Mouse (Mus musculus) C2C12 (cell line): ENCODE measurements around the gene Fbxo41. TPM values are rescaled to one million over a fixed set of nuclear protein-coding genes. Genes with fewer than 3 reads are reported as not detected.
A peak's percentile ranks its signal among the peaks of the same experiment; 100 is the strongest.

Source experiments
- H3K27me3 ChIP-seq: one replicate; pipeline ENCODE4 v1.6.1; 2011; ENCODE audit not compliant: control insufficient read depth, insufficient read depth, insufficient read length
- H3K36me3 ChIP-seq: one replicate; pipeline ENCODE4 v1.6.1; 2011; ENCODE audit not compliant: control insufficient read depth, insufficient read depth
- H3K4me3 ChIP-seq: one replicate; pipeline ENCODE4 v1.5.1; 2011; ENCODE audit warnings: mild to moderate bottlenecking, control low read depth; ENCODE audit not compliant: poor library complexity, insufficient read depth, severe bottlenecking
- H3K79me2 ChIP-seq: one replicate; pipeline ENCODE4 v1.6.1; 2011; ENCODE audit not compliant: control insufficient read depth, insufficient read depth
- H3K79me3 ChIP-seq: one replicate; pipeline ENCODE4 v1.6.1; 2011; ENCODE audit warnings: low read depth, control low read depth
- H3ac ChIP-seq: one replicate; pipeline ENCODE3; 2011; ENCODE audit warnings: low read depth; ENCODE audit not compliant: control insufficient read depth, insufficient read length
- CEBPB ChIP-seq: IDR thresholded peaks from one replicate; pipeline ENCODE4 v1.6.1; 2011; ENCODE audit warnings: low read depth, mild to moderate bottlenecking, control low read depth, moderate library complexity
- CTCF ChIP-seq: IDR thresholded peaks from one replicate; pipeline ENCODE4 v1.5.1; 2011; ENCODE audit not compliant: control insufficient read depth, insufficient read depth, insufficient read length
- FOSL1 ChIP-seq: IDR thresholded peaks from one replicate; pipeline ENCODE4 v1.8.0; 2011; ENCODE audit warnings: mild to moderate bottlenecking, low read length; ENCODE audit not compliant: poor library complexity, insufficient read depth, severe bottlenecking
- MAX ChIP-seq: IDR thresholded peaks from one replicate; pipeline ENCODE4 v1.6.1; 2011; ENCODE audit warnings: mild to moderate bottlenecking, control low read depth
- MYOD1 ChIP-seq: IDR thresholded peaks from one replicate; pipeline ENCODE4 v1.6.1; 2011; ENCODE audit warnings: low read depth; ENCODE audit not compliant: control insufficient read depth, insufficient read length
- MYOG ChIP-seq: IDR thresholded peaks from one replicate; pipeline ENCODE4 v1.6.1; 2011; ENCODE audit not compliant: control insufficient read depth, insufficient read length; ENCODE audit errors: extremely low read depth
- USF1 ChIP-seq: IDR thresholded peaks from one replicate; pipeline ENCODE4 v1.6.1; 2011; ENCODE audit warnings: low read depth, mild to moderate bottlenecking, control low read depth, moderate library complexity
- polyA plus RNA-seq: library from polyadenylated mRNA; unstranded; fragments of >200 nt; fragmentation: generic; extraction: Trizol; gene quantifications from one replicate; pipeline ENCODE4 v1.2.1, GENCODE M21; 2012; ENCODE audit warnings: missing spikeins

The Fbxo41 gene
- polyA plus RNA-seq, 1 experiment = 0.02 TPM

- peaks cover 37% of the 10 kb centered on the region for H3K36me3 ChIP-seq
- no peak overlapping the region for H3K4me3 ChIP-seq
- no peak overlapping the region for H3ac ChIP-seq
- H3K27me3 ChIP-seq = no peaks in the 10 kb centered on the region
- peaks cover 7% of the 10 kb centered on the region for H3K79me3 ChIP-seq
- H3K79me2 ChIP-seq = peaks cover 6% of the 10 kb centered on the region
- TF ChIP-seq USF1 (no peak), MYOD1 (no peak), MYOG (no peak), FOSL1 (no peak), MAX (no peak), CTCF (no peak), CEBPB (no peak)
Measured at GRCm38 (mm10) chr6:85447351-85447750, 55.4 kb downstream of the Fbxo41 start.

- H3K36me3 ChIP-seq = peaks cover 54% of the 10 kb centered on the region
- H3ac ChIP-seq = no peak overlapping the region
- TF ChIP-seq MYOG (no peak), MAX (no peak), CTCF (no peak), MYOD1 (no peak), USF1 (no peak), FOSL1 (no peak), CEBPB (no peak)
- H3K79me3 ChIP-seq = peaks cover 2% of the 10 kb centered on the region
- H3K27me3 ChIP-seq = no peaks in the 10 kb centered on the region
- no peak overlapping the region for H3K4me3 ChIP-seq
- no peaks in the 10 kb centered on the region for H3K79me2 ChIP-seq
Measured at GRCm38 (mm10) chr6:85445286-85445685, 57.5 kb downstream of the Fbxo41 start.

GRCm38 (mm10) chr6:85444266-85444965 is 58.4 kb downstream of the Fbxo41 start:
- H3K79me2 ChIP-seq = no peaks in the 10 kb centered on the region
- H3K27me3 ChIP-seq = no peaks in the 10 kb centered on the region
- no peak overlapping the region for H3K4me3 ChIP-seq
- H3K36me3 ChIP-seq = peaks cover 63% of the 10 kb centered on the region
- no peak overlapping the region for H3ac ChIP-seq
- H3K79me3 ChIP-seq = peaks cover 2% of the 10 kb centered on the region
- no peak for TF ChIP-seq USF1
- no peak for TF ChIP-seq MYOD1
- TF ChIP-seq FOSL1 = no peak
- TF ChIP-seq CEBPB = no peak
- TF ChIP-seq MAX = no peak
- no peak for TF ChIP-seq CTCF
- TF ChIP-seq MYOG = no peak

DNA sequence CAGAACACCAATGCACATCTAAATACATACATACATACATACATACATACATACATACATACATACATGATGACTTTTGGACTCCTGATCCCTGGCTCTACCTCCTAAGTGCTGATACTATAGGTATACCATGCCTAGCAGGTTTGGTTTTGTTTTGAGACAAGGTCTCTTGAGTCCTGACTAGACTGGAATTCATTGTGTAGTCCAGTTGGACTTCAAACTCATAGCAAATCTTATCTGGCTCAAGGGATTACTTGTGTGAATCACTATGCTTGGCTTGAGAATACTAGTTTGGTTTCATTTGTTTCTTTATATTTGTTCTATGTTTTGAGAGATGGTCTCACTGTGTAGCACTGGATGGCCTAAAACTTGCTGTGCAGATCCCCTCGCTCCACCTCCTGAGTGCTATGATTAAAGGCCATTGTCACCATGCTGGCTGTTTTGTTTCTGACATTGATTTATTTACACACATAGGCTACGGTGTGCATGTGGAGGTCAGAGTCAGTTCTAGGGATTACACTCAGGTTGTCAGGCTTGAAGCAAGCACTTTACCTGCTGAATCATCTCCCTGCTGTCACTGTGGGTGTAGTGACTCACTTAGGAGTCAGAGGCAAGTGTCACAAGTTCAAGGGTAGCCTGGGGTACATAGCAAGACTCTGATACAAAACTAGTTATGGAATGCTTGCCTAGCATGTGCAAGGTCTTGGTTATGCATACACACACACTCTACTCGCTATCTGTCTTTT is 59.1 kb downstream of the Fbxo41 start:
- Histone ChIP-seq H3K36me3 (peaks cover 71% of the 10 kb centered on the region), H3ac (no peak overlapping the region), H3K79me3 (peaks cover 3% of the 10 kb centered on the region), H3K79me2 (peaks cover 3% of the 10 kb centered on the region), H3K27me3 (no peaks in the 10 kb centered on the region), H3K4me3 (no peak overlapping the region)
- no peak for TF ChIP-seq FOSL1
- peak; percentile 3 for TF ChIP-seq MYOD1

DNA sequence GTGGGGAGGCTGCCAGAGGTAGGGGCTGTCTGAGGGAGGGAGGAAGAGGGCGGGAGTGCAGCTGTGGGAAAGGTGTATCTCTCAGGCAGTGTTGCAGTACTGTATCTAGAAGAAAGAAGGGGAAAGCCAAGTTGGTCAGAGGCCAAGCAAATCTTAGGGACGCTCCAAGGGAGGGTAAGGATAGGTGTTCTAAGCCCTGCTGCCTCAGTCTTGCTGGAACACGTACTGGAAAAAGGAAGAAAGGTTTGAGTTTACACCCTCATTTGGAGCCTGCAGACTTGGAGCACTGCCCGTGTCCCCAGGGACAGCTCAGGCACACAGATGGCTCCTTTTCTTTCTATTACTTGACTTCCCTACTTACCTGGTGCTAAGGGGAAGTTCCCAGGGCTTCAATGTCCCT is 61.7 kb downstream of the Fbxo41 start:
- Histone ChIP-seq H3K36me3 (peaks cover 68% of the 10 kb centered on the region), H3ac (no peak overlapping the region), H3K79me2 (peaks cover 28% of the 10 kb centered on the region), H3K4me3 (no peak overlapping the region), H3K27me3 (no peaks in the 10 kb centered on the region), H3K79me3 (peaks cover 15% of the 10 kb centered on the region)
- no peak for TF ChIP-seq MYOD1
- no peak for TF ChIP-seq CEBPB
- TF ChIP-seq MYOG = no peak
- TF ChIP-seq MAX = no peak
- no peak for TF ChIP-seq FOSL1
- no peak for TF ChIP-seq CTCF
- no peak for TF ChIP-seq USF1

DNA sequence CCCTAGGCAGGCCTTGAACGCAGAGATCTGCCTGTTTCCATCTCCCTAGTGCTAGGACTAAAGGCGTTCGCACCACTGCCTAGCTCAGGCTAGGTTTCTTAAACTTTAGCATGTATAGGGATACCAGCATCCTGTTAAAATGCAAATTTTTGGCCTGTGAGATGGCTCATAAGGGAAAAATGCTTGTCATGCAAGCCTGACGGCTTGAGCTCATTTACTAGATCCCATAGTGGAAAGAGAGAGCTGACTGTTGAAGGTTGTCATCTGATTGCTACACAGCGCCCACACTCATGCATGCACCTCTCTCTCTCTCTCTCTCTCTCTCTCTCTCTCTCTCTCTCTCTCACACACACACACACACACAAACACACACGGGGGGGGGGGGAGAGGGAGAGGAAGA is 66.2 kb downstream of the Fbxo41 start:
- peaks cover 53% of the 10 kb centered on the region for H3K79me3 ChIP-seq
- H3K27me3 ChIP-seq = no peaks in the 10 kb centered on the region
- H3K4me3 ChIP-seq = no peak overlapping the region
- H3K36me3 ChIP-seq = peaks cover 37% of the 10 kb centered on the region
- H3ac ChIP-seq = no peak overlapping the region
- peaks cover 73% of the 10 kb centered on the region for H3K79me2 ChIP-seq
- TF ChIP-seq FOSL1 = no peak
- no peak for TF ChIP-seq CEBPB
- no peak for TF ChIP-seq MYOG
- TF ChIP-seq MAX = no peak
- no peak for TF ChIP-seq MYOD1
- TF ChIP-seq CTCF = no peak
- no peak for TF ChIP-seq USF1
